Mouse (Mus musculus) CH12.LX (cell line): ENCODE data around the gene Pmpca. TPM values are rescaled to one million over a fixed set of nuclear protein-coding genes. Genes with fewer than 3 reads are reported as not detected.

Source experiments
- DNase-seq: peaks from one replicate; pipeline ENCODE4 v3.0.0-alpha.2; 2013; ENCODE audit errors: extremely low read depth
- H3K27ac ChIP-seq: 2 replicates; pipeline ENCODE4 v1.5.1; 2012; ENCODE audit warnings: low read depth, mild to moderate bottlenecking, control low read depth, moderate library complexity; ENCODE audit not compliant: insufficient read depth
- H3K27me3 ChIP-seq: replicated peaks from 2 replicates; pipeline ENCODE3; 2012; ENCODE audit warnings: inconsistent platforms
- H3K36me3 ChIP-seq, 2 experiments: replicated peaks in 1 of 2; 2 replicates each; pipeline versions ENCODE3 to v1.6.1; 2012; ENCODE audit warnings: inconsistent platforms in 1 of 2, low read length in 1 of 2, mild to moderate bottlenecking in 1 of 2, mixed read lengths in 1 of 2, moderate library complexity in 1 of 2; ENCODE audit not compliant: control insufficient read depth in 1 of 2, insufficient read depth in 1 of 2
- H3K4me1 ChIP-seq, 2 experiments: 2 replicates each; pipeline ENCODE4 v1.6.1; 2012; ENCODE audit warnings: inconsistent platforms in 1 of 2, moderate library complexity in 1 of 2; ENCODE audit not compliant: insufficient read depth in 2 of 2, control insufficient read depth in 1 of 2
- H3K4me2 ChIP-seq: 2 replicates; pipeline ENCODE4 v1.6.1; 2012; ENCODE audit warnings: low read depth, mild to moderate bottlenecking, control low read depth; ENCODE audit not compliant: poor library complexity, insufficient read depth, severe bottlenecking
- H3K4me3 ChIP-seq, 3 experiments: fragments of 150-350 bp in 1 of 3; sonication (generic) in 1 of 3; replicated peaks in 1 of 3; 2 replicates each; pipeline versions ENCODE3 to v1.5.1; 2011 to 2012; ENCODE audit warnings: low read depth in 2 of 3, low read length in 2 of 3, mild to moderate bottlenecking in 2 of 3, moderate library complexity in 2 of 3, control low read depth in 1 of 3, improper control_type of control experiment in 1 of 3, inconsistent platforms in 1 of 3, mixed read lengths in 1 of 3; ENCODE audit not compliant: poor library complexity in 1 of 3
- H3K79me2 ChIP-seq: replicated peaks from 2 replicates; pipeline ENCODE4 v1.6.1; 2012; ENCODE audit warnings: mild to moderate bottlenecking, moderate library complexity; ENCODE audit not compliant: control insufficient read depth, poor library complexity, insufficient read depth, severe bottlenecking; ENCODE audit errors: extremely low read depth
- H3K9ac ChIP-seq: 2 replicates; pipeline ENCODE4 v1.6.1; 2012; ENCODE audit warnings: low read depth, mild to moderate bottlenecking, control low read depth, moderate library complexity; ENCODE audit not compliant: insufficient read depth
- H3K9me3 ChIP-seq: replicated peaks from 2 replicates; pipeline ENCODE3; 2012; ENCODE audit warnings: low read length, inconsistent platforms, mixed read lengths
- BHLHE40 ChIP-seq: IDR thresholded peaks from 2 replicates; pipeline ENCODE4 v1.6.1; 2011; ENCODE audit warnings: mild to moderate bottlenecking, low read depth, low read length, improper control_type of control experiment
- CHD1 ChIP-seq: IDR thresholded peaks from 2 replicates; pipeline ENCODE4 v1.6.1; 2012; ENCODE audit warnings: low read depth, low read length, improper control_type of control experiment, inconsistent platforms
- CTCF ChIP-seq, 2 experiments: IDR thresholded peaks in 1 of 2; conservative IDR thresholded peaks in 1 of 2; 2 replicates each; pipeline ENCODE4 v1.5.1; 2011 to 2012; ENCODE audit warnings: low read depth in 2 of 2, low read length in 2 of 2, improper control_type of control experiment in 1 of 2, inconsistent platforms in 1 of 2, mild to moderate bottlenecking in 1 of 2, moderate library complexity in 1 of 2
- ELF1 ChIP-seq: IDR thresholded peaks from 2 replicates; pipeline ENCODE4 v1.6.1; 2014; ENCODE audit warnings: low read depth, mild to moderate bottlenecking, inconsistent platforms, low read length, improper control_type of control experiment
- HCFC1 ChIP-seq: IDR thresholded peaks from 2 replicates; pipeline ENCODE4 v1.6.1; 2012; ENCODE audit warnings: low read depth, mild to moderate bottlenecking, inconsistent platforms, low read length, improper control_type of control experiment
- IRF4 ChIP-seq: IDR thresholded peaks from 2 replicates; pipeline ENCODE4 v1.6.1; 2014; ENCODE audit warnings: low read depth, mild to moderate bottlenecking, inconsistent platforms, low read length, improper control_type of control experiment
- JUND ChIP-seq: conservative IDR thresholded peaks from 2 replicates; pipeline ENCODE4 v1.6.1; 2011; ENCODE audit warnings: low read depth, low read length, improper control_type of control experiment
- MAZ ChIP-seq: IDR thresholded peaks from 2 replicates; pipeline ENCODE4 v1.6.1; 2012; ENCODE audit warnings: low read depth, mild to moderate bottlenecking, inconsistent platforms, low read length, improper control_type of control experiment, moderate library complexity
- MXI1 ChIP-seq: IDR thresholded peaks from 2 replicates; pipeline ENCODE4 v1.6.1; 2011; ENCODE audit warnings: mild to moderate bottlenecking, low read depth, low read length, improper control_type of control experiment
- MYC ChIP-seq: IDR thresholded peaks from 2 replicates; pipeline ENCODE4 v1.6.1; 2011; ENCODE audit warnings: low read depth, mild to moderate bottlenecking, improper control_type of control experiment, low read length
- NELFE ChIP-seq: IDR thresholded peaks from 2 replicates; pipeline ENCODE4 v1.6.1; 2011; ENCODE audit warnings: low read depth, low read length, improper control_type of control experiment
- PAX5 ChIP-seq: IDR thresholded peaks from 2 replicates; pipeline ENCODE4 v1.6.1; 2012; ENCODE audit warnings: low read length, inconsistent platforms, mixed read lengths
- POLR2A ChIP-seq: IDR thresholded peaks from 2 replicates; pipeline ENCODE4 v1.6.1; 2011; ENCODE audit warnings: low read depth, mild to moderate bottlenecking, improper control_type of control experiment, low read length
- RAD21 ChIP-seq: IDR thresholded peaks from 2 replicates; pipeline ENCODE4 v1.6.1; 2011; ENCODE audit warnings: low read depth, mild to moderate bottlenecking, low read length, improper control_type of control experiment, moderate library complexity
- RCOR1 ChIP-seq: conservative IDR thresholded peaks from 2 replicates; pipeline ENCODE4 v1.6.1; 2012; ENCODE audit warnings: low read depth, mild to moderate bottlenecking, inconsistent platforms, low read length, improper control_type of control experiment
- SMC3 ChIP-seq: IDR thresholded peaks from 2 replicates; pipeline ENCODE4 v1.6.1; 2011; ENCODE audit warnings: low read depth, low read length, improper control_type of control experiment
- TBP ChIP-seq: conservative IDR thresholded peaks from 2 replicates; pipeline ENCODE4 v1.6.1; 2011; ENCODE audit warnings: low read depth, low read length, improper control_type of control experiment
- TCF12 ChIP-seq: IDR thresholded peaks from 2 replicates; pipeline ENCODE4 v1.6.1; 2014; ENCODE audit warnings: low read depth, mild to moderate bottlenecking, inconsistent platforms, low read length, improper control_type of control experiment
- USF1 ChIP-seq: IDR thresholded peaks from 2 replicates; pipeline ENCODE4 v1.6.1; 2014; ENCODE audit warnings: low read depth, mild to moderate bottlenecking, inconsistent platforms, low read length, improper control_type of control experiment
- ZKSCAN1 ChIP-seq: IDR thresholded peaks from 2 replicates; pipeline ENCODE4 v1.6.1; 2012; ENCODE audit warnings: low read depth, inconsistent platforms, low read length, improper control_type of control experiment, borderline replicate concordance
- ZNF384 ChIP-seq: IDR thresholded peaks from 2 replicates; pipeline ENCODE4 v1.6.1; 2012; ENCODE audit warnings: low read depth, low read length, improper control_type of control experiment, inconsistent platforms
- dilution Hi-C: fragments of 300-500 bp; cut with MboI; formaldehyde crosslinking; loops from 2 replicates; pipeline ENCODE4 v1.14.3; 2020; ENCODE audit warnings: low sequenced_read_pairs; ENCODE audit not compliant: extremely low pct_unique_long_range_greater_than_20kb, extremely low pct_ligation_motif_present
- in situ Hi-C: fragments of 300-500 bp; cut with MboI; formaldehyde crosslinking; loops from 3 replicates; pipeline ENCODE4 v1.14.3; 2019; ENCODE audit warnings: low sequenced_read_pairs, low pct_ligation_motif_present, low pct_unique_long_range_greater_than_20kb, mixed read lengths
- polyA plus RNA-seq: library from polyadenylated mRNA; unstranded; fragments of >175 nt; gene quantifications from 2 replicates; pipeline ENCODE4 v1.2.1, GENCODE M21; 2012; ENCODE audit warnings: low read depth; ENCODE audit not compliant: insufficient read length
- total RNA-seq, 2 experiments: library from RNA; depleted of rRNA; stranded (reverse); fragments of 300-350 nt in 1 of 2; fragments of >200 nt in 1 of 2; gene quantifications; 2 replicates each; pipeline ENCODE4 v1.2.3; 2012 to 2014

The Pmpca gene
- total and polyA plus RNA-seq, 3 experiments, result 74.7 to 143 (median 79.5) TPM

- in situ Hi-C loops (no loop called here), dilution Hi-C loops (no loop called here)
- peaks cover 0 to 20% of the 10 kb centered on the region in 2 experiments for H3K36me3 ChIP-seq
- peaks cover 8 to 48% of the 10 kb centered on the region in 2 experiments; a peak in 3 of 4 replicates for H3K4me1 ChIP-seq
- H3K27ac ChIP-seq, result no peak overlapping the region
- no peaks in the 10 kb centered on the region for H3K79me2 ChIP-seq
- no peak overlapping the region for H3K4me3 ChIP-seq
- no peaks in the 10 kb centered on the region for H3K27me3 ChIP-seq
- no peak overlapping the region for H3K9ac ChIP-seq
- H3K9me3 ChIP-seq, result no peaks in the 10 kb centered on the region
- DNase-seq, result no peak
- H3K4me2 ChIP-seq, result no peak overlapping the region
- no peak for TF ChIP-seq MXI1
- TF ChIP-seq TBP, result no peak
- TF ChIP-seq CHD1, result no peak
- no peak for TF ChIP-seq ZKSCAN1
- no peak for TF ChIP-seq MAZ
- TF ChIP-seq ZNF384, result no peak
- TF ChIP-seq BHLHE40, result no peak
- TF ChIP-seq RCOR1, result no peak
- TF ChIP-seq CTCF (conservative IDR thresholded peaks at IDR 0.05 in 1 of 2, IDR thresholded peaks at IDR 0.05 in 1 of 2; ENCODE audit: low read depth in 2 of 2, low read length in 2 of 2), result no peak
- TF ChIP-seq IRF4, result no peak
- no peak for TF ChIP-seq PAX5
- no peak for TF ChIP-seq POLR2A
- TF ChIP-seq ELF1, result no peak
- no peak for TF ChIP-seq TCF12
- no peak for TF ChIP-seq NELFE
- no peak for TF ChIP-seq USF1
- no peak for TF ChIP-seq RAD21
- no peak for TF ChIP-seq JUND
- TF ChIP-seq HCFC1, result no peak
- no peak for TF ChIP-seq MYC
Observed at GRCm38 (mm10) chr2:26342609-26343490, 46.3 kb upstream of the Pmpca start.

DNA sequence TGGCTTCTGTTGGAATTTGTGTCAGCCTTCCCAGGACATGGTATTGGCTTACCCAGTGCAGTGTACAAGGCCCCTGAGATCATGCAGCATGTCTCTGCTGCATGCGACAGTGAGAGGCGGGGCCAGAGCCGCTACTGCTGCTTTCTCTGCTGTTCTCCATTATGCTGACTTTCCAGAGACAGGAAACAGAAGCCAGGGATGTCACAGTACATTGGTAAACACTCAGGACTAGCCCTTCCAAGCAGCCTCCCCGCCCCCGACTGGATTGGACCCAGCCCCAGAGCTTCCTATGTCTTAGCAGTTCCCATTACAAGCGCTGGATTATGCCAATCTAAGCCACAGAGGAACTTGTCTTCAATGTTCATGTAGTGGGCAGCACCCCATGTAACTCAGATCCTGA lies 40.9 kb upstream of the Pmpca start:
- H3K27me3 ChIP-seq, result no peaks in the 10 kb centered on the region
- H3K9me3 ChIP-seq, result no peaks in the 10 kb centered on the region
- H3K27ac ChIP-seq, result no peak overlapping the region
- no peak overlapping the region for H3K4me2 ChIP-seq
- no peak overlapping the region for H3K9ac ChIP-seq
- DNase-seq, result no peak
- TF ChIP-seq SMC3, result no peak
- in situ Hi-C loops (no loop called here), dilution Hi-C loops (no loop called here)
- no peaks in the 10 kb centered on the region for H3K79me2 ChIP-seq
- H3K36me3 ChIP-seq, result peaks cover 22 to 42% of the 10 kb centered on the region in 2 experiments
- H3K4me1 ChIP-seq, result peaks cover 10 to 20% of the 10 kb centered on the region in 2 experiments
- H3K4me3 ChIP-seq, result no peak overlapping the region
